Mouse (Mus musculus): ENCODE measurements at regions not wholly inside any gene's neighbourhood (a gene's known extent, or its start where the extent isn't known, plus 50 kb on each side); places are given as distances from the start of the nearest gene placed in this dataset.

GRCm38 (mm10) chr2:50552437-50552836, 255.8 kb upstream of the Mmadhc start:
- no peak for TF ChIP-seq POLR2A (IDR thresholded peaks at IDR 0.05; ENCODE audit: borderline replicate concordance, extremely low read depth, low read depth, low read length)
- TF ChIP-seq CTCF (IDR thresholded peaks at IDR 0.05; ENCODE audit: insufficient read depth, low read length): no peak

Measured in lung, adult 2 months (tissue).